Mouse (Mus musculus): ENCODE data around the gene Lrp5.
"Not testable (repeated sequence)": the region's sequence is repeated elsewhere in the genome, so short reads cannot be mapped to it uniquely, and the experiment has no call there.

Lrp5 gene

DNA sequence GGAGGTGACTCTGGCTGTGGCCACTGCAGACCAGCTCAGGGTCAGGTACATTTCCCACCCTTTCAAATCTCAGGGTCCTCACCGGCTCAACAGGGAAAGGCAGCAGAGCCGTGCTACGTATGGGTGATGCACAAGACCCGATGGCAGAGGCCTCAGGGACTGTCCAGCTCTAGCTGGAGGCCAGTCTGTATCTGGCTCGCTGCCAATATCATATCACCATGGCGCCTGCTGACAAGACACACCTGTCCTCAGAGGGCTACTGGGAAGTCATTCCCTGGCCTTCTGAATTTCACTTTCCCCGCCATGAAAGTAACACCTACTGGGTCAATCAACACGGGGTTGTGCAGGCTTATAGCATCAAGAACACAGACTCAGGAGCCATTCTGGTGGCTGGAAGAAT is 74.6 kb downstream of the Lrp5 start:
- DNase-seq (ENCODE audit: low spot score) = no peak

DNA sequence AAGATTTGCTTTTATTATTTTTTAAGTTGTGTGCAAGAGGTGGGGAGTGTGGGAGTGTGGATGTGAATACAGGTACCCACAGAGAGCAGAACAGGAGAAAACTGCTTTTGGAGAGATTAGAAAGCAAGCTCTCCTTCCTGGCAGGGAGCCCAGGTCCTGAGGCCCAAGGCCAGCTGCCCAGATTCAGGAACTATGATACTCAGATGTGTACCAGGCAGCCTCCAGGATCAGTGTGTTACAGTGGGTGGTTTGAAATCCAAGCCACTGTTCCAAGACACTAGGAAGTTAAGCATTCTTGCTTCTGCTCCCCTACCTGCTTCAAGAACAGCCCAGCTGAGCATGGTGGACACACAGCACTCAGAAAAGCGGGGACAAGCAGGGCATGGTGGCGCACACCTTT is 75.5 kb downstream of the Lrp5 start:
- peak; percentile 73 for DNase-seq (ENCODE audit: low spot score)

DNA sequence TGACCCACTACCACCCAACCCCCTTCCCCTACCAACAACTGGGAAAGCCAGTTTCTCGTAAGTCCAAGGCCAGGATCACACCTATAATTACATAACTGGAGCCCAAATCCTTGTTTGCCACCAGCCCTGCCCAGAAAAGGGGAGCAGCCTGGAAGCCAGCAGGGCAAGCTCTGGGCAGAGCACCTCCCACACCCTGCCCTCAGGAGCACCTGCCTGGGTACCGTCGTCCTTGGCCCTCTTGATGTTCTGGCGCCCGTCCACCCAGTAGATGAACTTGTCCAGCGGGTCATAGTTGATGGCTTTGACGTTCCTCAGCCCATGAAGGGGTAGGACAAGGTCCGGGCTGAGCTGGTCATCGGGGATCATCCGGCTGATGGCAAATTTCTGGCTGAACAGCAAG is 76.5 kb downstream of the Lrp5 start:
- DNase-seq (ENCODE audit: low spot score) = no peak

DNA sequence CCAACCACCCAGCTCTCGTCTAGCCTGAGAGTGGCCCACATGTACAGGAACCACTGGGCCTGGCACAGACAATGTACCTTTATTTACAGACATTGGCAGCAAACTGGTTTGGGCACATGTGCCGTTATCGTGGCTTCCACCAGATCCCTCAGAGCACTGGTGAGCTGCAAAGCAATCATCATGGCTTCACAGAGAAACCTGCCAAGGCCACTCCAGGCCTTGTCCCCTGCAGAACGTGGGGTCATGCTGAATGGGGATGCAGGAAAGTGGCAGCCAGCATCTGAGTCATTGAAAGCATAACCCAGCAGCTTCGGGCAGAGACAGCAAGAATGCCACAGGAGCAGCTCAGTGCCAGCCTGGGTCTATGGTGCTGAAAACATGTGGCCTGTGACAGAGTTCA is 92.0 kb downstream of the Lrp5 start:
- no peak for DNase-seq (ENCODE audit: low spot score)

DNA sequence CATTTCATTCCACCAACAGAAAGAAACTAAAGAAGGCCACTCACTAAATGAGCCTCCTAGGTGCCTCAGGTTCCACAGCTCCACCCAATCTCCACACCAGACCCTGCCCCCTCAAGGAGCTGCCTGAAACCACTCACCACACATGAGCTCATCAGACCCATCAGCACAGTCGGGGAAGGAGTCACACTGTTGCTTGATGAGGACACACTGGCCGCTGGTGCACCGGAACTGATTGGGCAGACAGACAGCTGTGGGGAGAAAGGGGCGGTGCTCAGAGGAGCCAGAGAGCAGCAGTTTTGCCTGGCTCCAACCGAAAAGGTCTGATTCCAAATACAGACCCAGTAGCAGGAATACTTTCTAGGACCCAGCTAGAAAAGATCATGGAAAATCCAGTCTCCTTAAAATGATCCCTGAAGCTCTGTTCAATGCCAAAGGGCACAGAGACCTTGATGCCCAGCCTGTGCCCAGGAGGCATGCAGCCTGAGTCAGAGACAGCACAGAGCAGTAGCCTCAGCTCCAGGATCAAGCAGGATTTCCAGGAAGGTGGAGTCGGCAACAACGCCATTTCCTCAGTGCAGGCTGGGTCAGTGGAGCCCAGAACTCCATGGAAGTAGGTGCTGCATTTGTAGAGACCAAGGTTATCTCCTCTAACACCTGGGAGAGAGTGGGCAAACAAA is 92.8 kb downstream of the Lrp5 start:
- no peak for DNase-seq (ENCODE audit: low spot score)

DNA sequence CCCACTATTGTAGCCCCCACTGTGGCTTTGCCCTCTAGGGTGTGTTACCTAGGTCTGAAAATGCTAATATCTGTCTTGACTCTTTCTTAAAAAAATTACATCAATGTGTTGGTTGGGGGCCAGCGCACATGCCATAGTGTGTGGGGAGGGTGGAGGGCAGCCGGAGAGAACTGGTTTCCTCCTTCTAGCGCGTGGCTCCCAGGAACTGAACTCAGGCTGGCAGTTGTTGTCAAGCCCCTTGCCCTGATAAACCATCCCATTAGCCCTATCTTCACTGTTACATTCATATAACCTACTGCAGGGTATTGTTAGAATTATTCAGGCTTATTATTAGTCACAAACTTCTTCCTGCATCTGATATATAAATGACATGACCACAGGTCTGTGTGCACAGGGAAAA is 96.4 kb downstream of the Lrp5 start:
- no peak for DNase-seq (ENCODE audit: low spot score)

DNA sequence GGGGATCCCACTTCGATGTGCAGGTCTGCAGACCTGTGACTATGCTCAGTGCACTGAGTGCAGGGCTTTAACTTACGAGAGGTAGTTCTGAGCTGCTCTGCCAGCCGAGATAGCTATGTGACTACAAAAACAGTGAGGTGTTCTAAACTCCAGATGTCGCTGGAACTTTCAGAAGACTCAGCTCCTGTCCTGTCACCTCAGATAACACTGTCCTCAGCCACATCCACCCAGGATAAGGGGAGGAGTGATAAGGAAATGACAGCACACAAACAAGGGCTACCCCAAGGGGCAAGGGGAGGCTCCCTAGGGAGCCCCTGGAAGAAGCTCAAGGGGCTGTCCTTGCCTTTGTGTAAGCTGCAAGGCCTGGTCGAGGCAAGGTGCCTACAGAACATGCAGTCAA is 96.8 kb downstream of the Lrp5 start:
- no peak for DNase-seq (ENCODE audit: low spot score)

DNA sequence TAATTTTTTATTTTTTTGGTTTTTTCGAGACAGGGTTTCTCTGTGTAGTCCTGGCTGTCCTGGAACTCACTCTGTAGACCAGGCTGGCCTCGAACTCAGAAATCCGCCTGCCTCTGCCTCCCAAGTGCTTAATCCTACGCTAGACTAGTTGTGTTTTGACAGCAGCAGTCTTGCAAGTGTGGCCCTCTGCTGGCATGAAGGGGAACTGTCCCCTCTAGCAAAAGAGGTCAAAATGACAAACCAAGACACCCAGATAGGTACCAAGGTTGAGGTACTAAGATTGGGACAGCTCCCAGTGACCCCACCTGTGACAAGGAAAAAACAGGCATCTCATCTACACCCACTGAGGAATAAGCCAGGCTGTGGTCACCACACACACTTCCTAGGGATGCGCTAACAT is 98.6 kb downstream of the Lrp5 start:
- not testable (repeated sequence) for DNase-seq (ENCODE audit: low spot score)

DNA sequence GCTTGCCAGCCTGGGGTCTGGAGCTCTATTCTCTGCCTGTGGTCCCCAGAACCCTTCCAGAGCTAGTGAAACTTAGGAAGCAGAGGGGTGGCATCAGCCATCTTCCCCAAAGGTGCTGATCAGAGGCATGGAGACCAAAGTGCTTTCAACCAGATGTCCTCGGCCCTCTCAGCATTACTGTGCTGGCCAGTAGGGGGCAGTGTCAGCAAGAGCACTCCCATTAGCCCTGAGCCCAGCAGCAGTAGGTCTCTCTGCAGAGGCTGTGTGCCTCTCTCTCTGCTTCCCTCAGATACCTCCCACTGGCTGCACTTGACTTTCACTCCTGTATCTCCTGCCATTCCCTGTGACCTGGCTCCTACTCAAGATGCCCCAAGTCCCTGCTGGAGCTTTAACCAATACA is 99.8 kb downstream of the Lrp5 start:
- no peak for DNase-seq (ENCODE audit: low spot score)

DNA sequence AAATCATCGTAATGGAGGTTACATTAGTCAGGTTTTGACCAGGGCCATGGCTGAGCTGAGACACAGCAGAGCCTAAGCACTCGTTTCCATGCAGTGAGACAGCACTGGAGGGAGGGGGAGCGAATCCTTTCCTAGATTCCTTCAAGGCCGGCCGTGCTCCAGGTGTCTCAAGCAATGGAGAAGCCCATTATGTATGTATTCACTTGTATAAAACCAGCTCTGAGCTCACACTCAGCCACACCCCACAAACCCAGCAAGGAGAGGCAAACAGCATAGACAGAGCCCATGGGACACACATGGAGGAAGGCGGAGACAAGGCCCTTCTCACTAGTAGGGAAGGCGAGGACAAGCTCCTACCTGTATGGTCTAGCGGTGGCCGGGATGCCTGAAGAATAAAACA is 100.3 kb downstream of the Lrp5 start:
- DNase-seq (ENCODE audit: low spot score) = no peak

DNA sequence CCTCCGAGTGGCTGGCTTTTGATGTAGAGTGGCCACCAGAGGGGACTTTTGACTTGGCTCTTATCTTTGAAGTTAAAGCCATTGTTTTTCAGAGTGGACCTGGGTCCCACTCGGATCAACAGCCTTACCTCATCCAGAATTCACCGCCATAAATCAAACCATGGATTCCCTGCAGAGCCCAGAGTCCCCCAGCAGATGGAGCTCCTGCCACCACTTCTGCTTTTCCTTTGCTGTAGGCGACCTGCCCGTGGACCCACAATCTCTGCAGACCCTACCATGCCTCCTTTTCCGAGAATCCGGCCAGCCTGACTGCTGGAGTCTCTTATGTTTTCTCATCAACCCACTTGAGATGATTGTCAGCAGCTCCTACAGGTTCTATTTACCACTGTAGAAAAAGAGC is 105.0 kb downstream of the Lrp5 start:
- no peak for DNase-seq (ENCODE audit: low spot score)

DNA sequence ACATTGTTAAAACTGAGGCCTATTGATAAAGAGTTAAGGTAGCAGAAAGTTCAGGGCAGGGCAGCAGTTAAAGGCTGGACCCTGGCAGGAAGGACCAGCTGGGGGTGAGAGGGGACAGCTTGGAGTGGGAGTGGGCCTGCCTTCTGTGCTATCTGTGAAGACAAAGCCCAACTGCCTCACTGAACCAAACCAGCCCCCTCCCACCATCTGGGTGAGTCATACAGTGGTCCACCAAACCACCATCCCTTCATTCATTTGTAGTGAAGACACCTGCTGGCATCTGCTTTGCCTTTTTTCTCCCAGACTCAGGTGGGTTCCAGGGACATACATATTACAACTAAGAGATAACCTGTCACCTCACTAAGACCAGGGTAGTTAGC is 108.5 kb downstream of the Lrp5 start:
- DNase-seq (ENCODE audit: low spot score) = no peak

DNA sequence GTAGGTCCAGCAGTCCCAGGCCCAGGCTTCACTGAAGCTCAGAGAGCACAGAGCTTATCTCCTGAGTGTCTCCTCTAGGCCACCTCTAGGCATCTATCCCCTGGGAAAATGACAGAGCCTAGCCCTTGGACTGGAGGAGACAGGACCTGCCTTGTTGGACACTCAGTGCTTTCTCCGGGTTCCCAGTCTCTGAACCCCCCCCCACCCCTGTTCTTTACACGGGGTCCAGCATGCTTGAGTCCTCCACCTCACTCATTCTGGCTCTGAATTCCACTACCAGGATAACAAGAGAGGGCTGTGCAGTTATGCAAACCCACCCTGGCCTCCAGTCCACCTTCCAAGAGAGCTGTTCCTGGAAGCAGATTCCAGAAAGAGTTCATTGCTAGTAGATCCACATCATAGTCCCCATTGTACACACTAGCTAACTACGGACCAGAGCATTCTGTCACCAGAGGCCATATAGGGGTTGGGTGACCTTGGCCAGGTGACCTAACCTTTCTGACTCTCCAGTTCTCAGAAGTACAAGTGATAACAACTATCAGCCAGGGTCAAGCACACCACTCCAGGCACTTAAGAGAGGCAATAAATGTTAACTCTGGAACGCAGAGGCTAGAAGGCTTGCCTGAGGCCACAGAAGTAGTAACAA is 109.0 kb downstream of the Lrp5 start:
- DNase-seq (ENCODE audit: low spot score) = no peak

DNA sequence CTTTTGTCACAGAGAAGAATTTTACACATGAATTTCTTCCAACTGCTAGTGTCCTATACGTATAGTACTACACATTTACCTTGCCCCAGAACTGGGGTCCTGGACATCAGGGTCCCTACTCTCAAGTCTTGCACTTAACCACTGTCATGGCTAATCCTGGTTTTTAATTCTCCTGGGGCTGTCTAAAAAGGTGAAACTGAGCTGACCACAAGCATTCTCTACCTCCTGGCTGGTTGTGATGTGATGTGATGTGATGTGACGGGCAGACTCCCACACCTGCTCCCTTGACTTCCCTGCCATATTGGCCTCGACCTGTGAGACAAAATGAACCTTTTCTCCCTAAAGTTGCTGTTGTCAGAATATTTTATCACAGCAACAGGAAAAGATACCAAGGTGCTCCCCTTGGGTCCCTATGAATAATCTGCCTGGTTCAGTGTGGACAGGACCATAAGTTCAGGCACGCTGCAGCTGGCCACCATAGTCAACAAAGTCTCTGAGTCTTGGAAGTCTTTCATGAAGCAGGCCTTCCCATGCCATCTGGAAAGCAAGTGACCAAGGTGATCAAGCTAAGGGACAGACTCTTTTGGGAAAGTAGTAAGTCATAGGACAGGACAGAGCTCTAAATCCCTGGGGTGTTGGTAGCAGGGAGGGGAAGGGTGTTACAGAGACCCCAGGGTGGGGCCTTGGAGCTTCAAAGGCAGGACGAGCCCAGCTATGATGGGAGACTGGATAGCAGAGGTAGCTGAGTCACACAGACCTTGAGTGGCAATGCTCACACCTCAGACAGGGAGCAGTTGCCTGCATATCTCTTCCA is 109.7 kb downstream of the Lrp5 start:
- no peak for DNase-seq (ENCODE audit: low spot score)

DNA sequence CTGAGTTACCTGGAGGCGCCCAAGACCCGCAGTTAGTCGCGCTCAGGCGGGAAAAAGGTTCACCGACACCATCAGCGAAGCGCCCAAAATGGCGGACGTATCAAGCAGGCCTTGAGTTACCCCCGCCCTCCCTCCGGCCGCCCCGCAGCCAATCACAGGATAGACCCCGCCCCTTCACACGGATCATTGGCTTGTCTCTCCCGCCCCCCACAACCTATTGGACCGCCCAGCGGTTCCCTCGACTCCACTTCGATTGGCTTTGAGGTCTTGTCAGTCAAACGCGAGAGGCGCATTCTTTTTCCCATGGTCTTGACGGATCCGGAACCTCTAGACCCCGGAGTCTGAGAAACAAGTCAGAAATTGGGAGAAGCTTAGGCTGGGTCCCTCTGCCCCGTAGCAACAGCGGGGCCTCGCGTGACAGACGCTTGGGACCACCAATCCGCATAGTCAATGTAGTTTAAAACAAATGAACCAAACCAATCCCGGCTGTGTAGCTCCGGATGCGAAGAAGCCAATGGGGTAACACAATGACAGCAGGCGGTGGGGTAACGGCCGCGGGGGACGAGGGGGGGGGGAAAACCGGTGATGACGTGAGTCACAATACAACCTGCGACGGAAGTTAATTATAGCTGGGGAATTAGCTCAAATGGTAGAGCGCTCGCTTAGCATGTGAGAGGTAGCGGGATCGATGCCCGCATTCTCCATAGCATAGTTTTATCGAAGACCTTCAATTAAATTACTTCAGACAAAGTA is 110.6 kb downstream of the Lrp5 start, which contains the start of gene Ppp6r3:
Gene Ppp6r3, minus strand, starts transcription at position 118 of the 753 bp plus-strand sequence.
- DNase-seq (ENCODE audit: low spot score) = peak; percentile 99

DNA sequence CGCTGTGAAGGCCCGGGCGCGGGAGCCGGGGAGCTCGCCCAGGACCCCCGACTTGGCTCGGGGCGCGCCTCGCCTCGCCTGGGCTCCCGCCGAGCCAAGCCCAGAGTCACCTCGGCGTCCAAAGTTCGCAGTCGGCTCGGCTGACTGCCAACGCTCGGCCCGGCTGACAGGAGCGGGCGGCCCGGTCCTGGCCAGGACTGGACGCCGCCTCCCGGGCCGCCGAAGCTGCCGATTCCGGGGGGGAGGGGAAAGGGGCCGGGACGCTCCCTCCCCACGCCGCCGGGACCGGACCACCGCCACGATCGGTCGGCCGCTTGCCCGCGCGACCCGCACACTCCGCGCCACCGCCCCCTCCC is 111.1 kb downstream of the Lrp5 start:
- DNase-seq (ENCODE audit: low spot score) = no peak

DNA sequence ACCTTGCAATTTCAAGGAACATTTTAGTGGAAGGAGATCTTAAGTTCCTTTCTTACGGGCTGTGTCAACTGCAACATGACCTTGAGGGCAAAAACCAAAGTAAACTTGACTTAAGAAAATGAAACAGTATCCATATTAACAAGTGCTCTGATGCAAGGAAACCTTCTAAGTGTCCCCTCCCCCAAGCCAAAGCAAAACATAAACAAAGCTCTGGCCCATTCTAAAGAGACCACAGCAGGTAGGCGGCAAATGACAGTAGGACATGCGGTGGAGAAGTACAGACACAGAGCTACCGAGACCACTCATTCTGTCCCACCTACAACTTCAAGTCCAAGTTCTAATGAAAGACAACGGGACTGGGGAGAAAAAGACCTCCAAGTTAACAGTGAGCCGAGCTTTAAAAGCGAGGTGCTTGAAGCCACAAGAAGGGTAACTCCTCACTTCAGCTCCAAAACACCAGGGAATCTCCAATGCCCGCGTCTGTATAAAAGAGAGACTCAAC is 111.7 kb downstream of the Lrp5 start:
- peak; percentile 29 for DNase-seq (ENCODE audit: low spot score)

DNA sequence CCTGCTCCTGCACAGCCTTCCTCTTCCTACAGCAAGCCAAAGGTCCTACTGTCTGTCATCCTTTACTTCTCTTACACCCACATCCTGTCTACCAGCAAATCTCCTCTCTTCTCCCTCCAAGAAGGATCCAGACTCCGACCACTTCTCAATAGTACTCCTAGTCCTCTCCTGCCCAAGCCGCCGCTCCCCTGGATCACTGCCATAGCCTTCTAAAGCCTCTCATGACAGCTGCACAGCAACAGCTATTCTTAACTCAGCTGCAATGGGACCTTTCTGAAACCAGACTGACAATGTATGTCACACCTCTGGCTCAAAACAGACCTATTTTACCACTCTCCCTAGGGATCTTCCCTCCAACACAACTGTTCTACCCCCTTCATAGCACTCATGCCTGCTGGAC is 122.1 kb downstream of the Lrp5 start:
- no peak for DNase-seq (ENCODE audit: low spot score)

DNA sequence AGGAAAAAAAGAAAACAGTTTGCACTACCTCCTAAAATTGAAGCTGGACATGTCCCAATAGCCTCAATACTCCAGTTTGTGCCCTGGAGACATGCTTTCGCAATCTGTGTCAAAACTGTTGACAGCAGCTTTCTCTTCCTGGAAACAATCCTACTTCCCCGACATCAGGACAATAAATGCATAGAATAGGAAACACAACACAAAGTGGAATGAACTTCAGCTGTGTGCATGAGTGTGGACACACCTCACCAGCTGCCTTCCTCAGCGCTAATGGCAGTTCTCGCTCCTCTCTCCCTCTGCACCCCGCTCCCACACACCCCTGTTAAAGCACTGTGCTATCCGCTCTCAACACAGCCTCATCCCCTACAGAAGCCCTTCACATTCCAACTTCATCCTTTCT is 123.6 kb downstream of the Lrp5 start:
- no peak for DNase-seq (ENCODE audit: low spot score)

DNA sequence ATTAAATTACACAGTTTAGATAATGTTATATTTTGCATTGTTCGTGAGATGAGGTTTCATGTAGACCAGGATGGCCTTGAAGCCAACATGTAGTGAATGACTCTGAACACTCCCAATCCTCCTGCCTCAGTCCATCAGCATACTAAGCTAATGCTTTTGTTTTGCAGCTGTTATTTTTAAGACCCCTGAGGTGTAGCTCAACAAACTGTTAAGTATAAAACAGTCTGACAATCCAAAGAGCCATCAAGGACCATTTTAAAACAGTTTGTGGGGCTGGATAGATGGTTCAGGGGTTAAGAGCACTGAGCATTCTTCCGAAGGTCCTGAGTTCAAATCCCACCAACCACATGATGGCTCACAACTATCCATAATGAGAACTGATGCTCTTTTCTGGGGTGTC is 124.1 kb downstream of the Lrp5 start:
- no peak for DNase-seq (ENCODE audit: low spot score)

DNA sequence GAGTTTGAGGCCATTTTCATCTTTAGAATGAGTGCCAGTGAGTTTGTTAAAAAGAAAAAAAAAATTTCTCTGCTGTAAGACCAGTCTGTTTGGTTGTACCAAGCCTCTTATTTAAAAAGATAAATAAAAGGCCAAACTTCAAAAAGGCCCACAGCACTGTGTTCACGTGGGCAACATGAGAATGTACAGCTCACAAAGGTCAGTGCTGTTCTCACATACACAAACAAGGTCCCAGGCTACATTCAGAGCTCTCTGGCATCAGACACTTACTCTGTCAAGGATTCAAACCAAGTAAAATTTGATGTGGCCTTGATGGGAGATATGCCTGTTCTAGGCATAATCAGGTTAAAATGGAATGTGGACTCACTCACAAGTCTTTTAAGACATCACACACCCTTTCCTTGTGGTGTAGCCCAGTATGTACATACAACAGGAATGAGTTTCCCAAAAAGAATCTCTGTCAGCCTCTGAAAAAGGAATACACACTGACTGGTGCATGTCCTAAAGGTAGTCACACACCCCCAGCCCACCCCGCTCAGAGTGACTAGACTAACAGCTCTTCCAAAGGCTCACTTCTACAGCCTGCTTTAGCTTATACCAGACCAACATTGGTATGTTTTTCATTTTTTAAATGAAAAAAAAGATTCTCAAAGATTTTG is 130.1 kb downstream of the Lrp5 start:
- DNase-seq (ENCODE audit: low spot score) = no peak

DNA sequence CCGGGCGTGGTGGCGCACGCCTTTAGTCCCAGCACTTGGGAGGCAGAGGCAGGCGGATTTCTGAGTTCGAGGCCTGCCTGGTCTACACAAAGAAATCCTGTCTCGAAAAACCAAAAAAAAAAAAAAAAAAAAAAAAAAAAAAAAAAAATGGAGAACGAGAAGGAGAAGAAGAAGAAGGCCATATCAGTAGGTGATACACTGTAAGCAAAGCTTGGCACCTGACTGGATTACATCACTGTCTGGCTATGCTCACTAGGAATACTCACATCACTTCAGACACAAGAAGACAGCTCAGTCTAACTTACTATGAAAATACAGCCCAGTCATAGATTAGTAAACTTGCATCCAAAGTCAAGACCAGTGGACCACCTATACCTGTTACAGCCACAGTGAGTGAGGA is 131.6 kb downstream of the Lrp5 start:
- no peak for DNase-seq (ENCODE audit: low spot score)
